Mouse (Mus musculus) E14TG2a.4 (cell line): ENCODE data around the gene Ephb4.

ENCODE experiments used
- H3K27me3 ChIP-seq: 2 replicates; pipeline ENCODE4 v1.6.1; 2014; ENCODE audit warnings: low read length, control low read depth; ENCODE audit not compliant: insufficient read depth
- H3K36me3 ChIP-seq: 2 replicates; pipeline ENCODE4 v1.6.1; 2014; ENCODE audit warnings: low read length, control low read depth; ENCODE audit not compliant: insufficient read depth
- H3K4me1 ChIP-seq: replicated peaks from 2 replicates; pipeline ENCODE4 v1.6.1; 2014; ENCODE audit warnings: low read depth, low read length, control low read depth
- H3K4me3 ChIP-seq: replicated peaks from 2 replicates; pipeline ENCODE4 v1.5.1; 2014; ENCODE audit warnings: mild to moderate bottlenecking, low read length
- H3K9me3 ChIP-seq: 2 replicates; pipeline ENCODE4 v1.6.1; 2014; ENCODE audit warnings: low read length, control low read depth
- CTCF ChIP-seq: conservative IDR thresholded peaks from 2 replicates; pipeline ENCODE4 v1.5.1; 2014; ENCODE audit warnings: low read length
- NANOG ChIP-seq: IDR thresholded peaks from 2 replicates; pipeline ENCODE4 v1.6.1; 2014; ENCODE audit warnings: borderline replicate concordance, low read length, mixed read lengths
- POU5F1 ChIP-seq: IDR thresholded peaks from 2 replicates; pipeline ENCODE4 v1.6.1; 2014; ENCODE audit warnings: low read length, borderline replicate concordance

Ephb4 gene

GRCm38 (mm10) chr5:137308356-137308755, 41.6 kb upstream of the Ephb4 start:
- Histone ChIP-seq H3K9me3 (no peaks in the 10 kb centered on the region), H3K36me3 (peaks cover 75% of the 10 kb centered on the region), H3K4me1 (peaks cover 59% of the 10 kb centered on the region), H3K4me3 (peak overlapping the region; percentile 97), H3K27me3 (no peaks in the 10 kb centered on the region)
- TF ChIP-seq CTCF (peak; percentile 18; the same call in 1 of the 2 replicates), POU5F1 (no peak)

- peaks cover 59% of the 10 kb centered on the region for H3K36me3 ChIP-seq
- H3K27me3 ChIP-seq: peaks cover 23% of the 10 kb centered on the region
- peaks cover 55% of the 10 kb centered on the region for H3K4me1 ChIP-seq
- no peaks in the 10 kb centered on the region for H3K9me3 ChIP-seq
- TF ChIP-seq CTCF: no peak
- TF ChIP-seq NANOG: no peak
- TF ChIP-seq POU5F1: no peak
- peak overlapping the region; percentile 82 for H3K4me3 ChIP-seq
Observed at GRCm38 (mm10) chr5:137313466-137314192, 36.3 kb upstream of the Ephb4 start.

GRCm38 (mm10) chr5:137314193-137315083, 35.5 kb upstream of the Ephb4 start, which contains the start of gene Trip6:
TSS of gene Trip6 (minus strand) at chr5:137314404.
- H3K4me1 ChIP-seq: peaks cover 50% of the 10 kb centered on the region
- peaks cover 23% of the 10 kb centered on the region for H3K27me3 ChIP-seq
- TF ChIP-seq POU5F1 (no peak), CTCF (no peak), NANOG (no peak)
- peaks cover 4% of the 10 kb centered on the region; the same call in 1 of the 2 replicates for H3K9me3 ChIP-seq
- H3K36me3 ChIP-seq: peaks cover 57% of the 10 kb centered on the region
- peak within 1 kb of the TSS; percentile 82 for H3K4me3 ChIP-seq

GRCm38 (mm10) chr5:137315084-137315903, 34.6 kb upstream of the Ephb4 start:
- Histone ChIP-seq H3K4me3 (peak overlapping the region; percentile 82), H3K36me3 (peaks cover 56% of the 10 kb centered on the region), H3K9me3 (peaks cover 5% of the 10 kb centered on the region; the same call in 1 of the 2 replicates), H3K27me3 (peaks cover 23% of the 10 kb centered on the region), H3K4me1 (peaks cover 46% of the 10 kb centered on the region)
- peak; percentile 46 for TF ChIP-seq CTCF
- no peak for TF ChIP-seq POU5F1
- no peak for TF ChIP-seq NANOG

- no peak overlapping the region for H3K4me3 ChIP-seq
- H3K9me3 ChIP-seq: peaks cover 5% of the 10 kb centered on the region; the same call in 1 of the 2 replicates
- peaks cover 49% of the 10 kb centered on the region for H3K36me3 ChIP-seq
- peaks cover 23% of the 10 kb centered on the region for H3K27me3 ChIP-seq
- H3K4me1 ChIP-seq: peaks cover 37% of the 10 kb centered on the region
- no peak for TF ChIP-seq POU5F1
- no peak for TF ChIP-seq NANOG
- no peak for TF ChIP-seq CTCF
Observed at GRCm38 (mm10) chr5:137317361-137317760, 32.5 kb upstream of the Ephb4 start.

- Histone ChIP-seq H3K27me3 (peaks cover 23% of the 10 kb centered on the region), H3K36me3 (peaks cover 54% of the 10 kb centered on the region), H3K9me3 (peaks cover 5% of the 10 kb centered on the region; the same call in 1 of the 2 replicates), H3K4me3 (no peak overlapping the region), H3K4me1 (peaks cover 34% of the 10 kb centered on the region)
- TF ChIP-seq CTCF: no peak
- no peak for TF ChIP-seq NANOG
- no peak for TF ChIP-seq POU5F1
Observed at GRCm38 (mm10) chr5:137318570-137318969, 31.3 kb upstream of the Ephb4 start.

- TF ChIP-seq NANOG (no peak), CTCF (no peak), POU5F1 (no peak)
- peaks cover 68% of the 10 kb centered on the region for H3K36me3 ChIP-seq
- H3K4me1 ChIP-seq: peaks cover 12% of the 10 kb centered on the region
- no peak overlapping the region for H3K4me3 ChIP-seq
- H3K27me3 ChIP-seq: peaks cover 13% of the 10 kb centered on the region
- H3K9me3 ChIP-seq: peaks cover 5% of the 10 kb centered on the region; the same call in 1 of the 2 replicates
Observed at GRCm38 (mm10) chr5:137320996-137321395, 28.9 kb upstream of the Ephb4 start.
